Mouse (Mus musculus): ENCODE measurements at regions not wholly inside any gene's neighbourhood (a gene's known extent, or its start where the extent isn't known, plus 50 kb on each side); places are given as distances from the start of the nearest gene placed in this dataset.

GRCm38 (mm10) chr4:64655534-64655933 is 468.4 kb upstream of the Pappa start:
- no peak for TF ChIP-seq POLR2A (IDR thresholded peaks at IDR 0.05; ENCODE audit: extremely low read depth, insufficient read depth, low read length)
- TF ChIP-seq CTCF (IDR thresholded peaks at IDR 0.05; ENCODE audit: extremely low read depth, insufficient read depth, low read length) = no peak
- Histone ChIP-seq H3K4me3 (ENCODE audit: insufficient read depth, low read length) (no peak overlapping the region), H3K4me1 (ENCODE audit: control insufficient read depth, insufficient read depth, low read length) (no peaks in the 10 kb centered on the region), H3K27ac (ENCODE audit: insufficient read depth, low read length) (no peak overlapping the region)

GRCm38 (mm10) chr4:64663722-64664121 is 460.3 kb upstream of the Pappa start:
- Histone ChIP-seq H3K4me3 (ENCODE audit: insufficient read depth, low read length) (no peak overlapping the region), H3K4me1 (ENCODE audit: control insufficient read depth, insufficient read depth, low read length) (no peaks in the 10 kb centered on the region), H3K27ac (ENCODE audit: insufficient read depth, low read length) (no peak overlapping the region)
- no peak for TF ChIP-seq CTCF (IDR thresholded peaks at IDR 0.05; ENCODE audit: extremely low read depth, insufficient read depth, low read length)
- TF ChIP-seq POLR2A (IDR thresholded peaks at IDR 0.05; ENCODE audit: extremely low read depth, insufficient read depth, low read length) = no peak

- TF ChIP-seq CTCF (IDR thresholded peaks at IDR 0.05; ENCODE audit: extremely low read depth, insufficient read depth, low read length) (no peak), POLR2A (IDR thresholded peaks at IDR 0.05; ENCODE audit: extremely low read depth, insufficient read depth, low read length) (no peak)
- H3K27ac ChIP-seq (ENCODE audit: insufficient read depth, low read length) = no peak overlapping the region
Observed at GRCm38 (mm10) chr4:64667998-64668397, 456.0 kb upstream of the Pappa start.

GRCm38 (mm10) chr4:64669722-64670121 is 454.3 kb upstream of the Pappa start:
- H3K4me3 ChIP-seq (ENCODE audit: insufficient read depth, low read length) = no peak overlapping the region
- H3K4me1 ChIP-seq (ENCODE audit: control insufficient read depth, insufficient read depth, low read length) = no peaks in the 10 kb centered on the region
- TF ChIP-seq POLR2A (IDR thresholded peaks at IDR 0.05; ENCODE audit: extremely low read depth, insufficient read depth, low read length) (no peak), CTCF (IDR thresholded peaks at IDR 0.05; ENCODE audit: extremely low read depth, insufficient read depth, low read length) (no peak)
- H3K27ac ChIP-seq (ENCODE audit: insufficient read depth, low read length) = no peak overlapping the region

More at GRCm38 (mm10) chr4:64667998-64668397, 456.0 kb upstream of the Pappa start:
- Histone ChIP-seq H3K4me1 (ENCODE audit: control insufficient read depth, insufficient read depth, low read length) (no peaks in the 10 kb centered on the region), H3K4me3 (ENCODE audit: insufficient read depth, low read length) (no peak overlapping the region)

GRCm38 (mm10) chr4:64676438-64676837 is 447.5 kb upstream of the Pappa start:
- Histone ChIP-seq H3K27ac (ENCODE audit: insufficient read depth, low read length) (no peak overlapping the region), H3K4me1 (ENCODE audit: control insufficient read depth, insufficient read depth, low read length) (no peaks in the 10 kb centered on the region), H3K4me3 (ENCODE audit: insufficient read depth, low read length) (no peak overlapping the region)
- TF ChIP-seq CTCF (IDR thresholded peaks at IDR 0.05; ENCODE audit: extremely low read depth, insufficient read depth, low read length) = no peak
- no peak for TF ChIP-seq POLR2A (IDR thresholded peaks at IDR 0.05; ENCODE audit: extremely low read depth, insufficient read depth, low read length)

- Histone ChIP-seq H3K4me1 (ENCODE audit: control insufficient read depth, insufficient read depth, low read length) (no peaks in the 10 kb centered on the region), H3K27ac (ENCODE audit: insufficient read depth, low read length) (no peak overlapping the region), H3K4me3 (ENCODE audit: insufficient read depth, low read length) (no peak overlapping the region)
- no peak for TF ChIP-seq CTCF (IDR thresholded peaks at IDR 0.05; ENCODE audit: extremely low read depth, insufficient read depth, low read length)
- TF ChIP-seq POLR2A (IDR thresholded peaks at IDR 0.05; ENCODE audit: extremely low read depth, insufficient read depth, low read length) = no peak
Observed at GRCm38 (mm10) chr4:64676881-64677280, 447.1 kb upstream of the Pappa start.

- H3K4me1 ChIP-seq (ENCODE audit: control insufficient read depth, insufficient read depth, low read length) = no peaks in the 10 kb centered on the region
- H3K4me3 ChIP-seq (ENCODE audit: insufficient read depth, low read length) = no peak overlapping the region
- no peak overlapping the region for H3K27ac ChIP-seq (ENCODE audit: insufficient read depth, low read length)
- no peak for TF ChIP-seq CTCF (IDR thresholded peaks at IDR 0.05; ENCODE audit: extremely low read depth, insufficient read depth, low read length)
- no peak for TF ChIP-seq POLR2A (IDR thresholded peaks at IDR 0.05; ENCODE audit: extremely low read depth, insufficient read depth, low read length)
Observed at GRCm38 (mm10) chr4:64684654-64685053, 439.3 kb upstream of the Pappa start.

- H3K27ac ChIP-seq (ENCODE audit: insufficient read depth, low read length) = no peak overlapping the region
- H3K4me1 ChIP-seq (ENCODE audit: control insufficient read depth, insufficient read depth, low read length) = no peaks in the 10 kb centered on the region
- TF ChIP-seq POLR2A (IDR thresholded peaks at IDR 0.05; ENCODE audit: extremely low read depth, insufficient read depth, low read length) (no peak), CTCF (IDR thresholded peaks at IDR 0.05; ENCODE audit: extremely low read depth, insufficient read depth, low read length) (no peak)
- H3K4me3 ChIP-seq (ENCODE audit: insufficient read depth, low read length) = no peak overlapping the region
Observed at GRCm38 (mm10) chr4:64696134-64696533, 427.8 kb upstream of the Pappa start.

GRCm38 (mm10) chr4:64723296-64723695 is 400.7 kb upstream of the Pappa start:
- no peak overlapping the region for H3K27ac ChIP-seq (ENCODE audit: insufficient read depth, low read length)
- H3K4me3 ChIP-seq (ENCODE audit: insufficient read depth, low read length) = no peak overlapping the region
- TF ChIP-seq POLR2A (IDR thresholded peaks at IDR 0.05; ENCODE audit: extremely low read depth, insufficient read depth, low read length) (no peak), CTCF (IDR thresholded peaks at IDR 0.05; ENCODE audit: extremely low read depth, insufficient read depth, low read length) (no peak)
- no peaks in the 10 kb centered on the region for H3K4me1 ChIP-seq (ENCODE audit: control insufficient read depth, insufficient read depth, low read length)

GRCm38 (mm10) chr4:64724851-64725250 is 399.1 kb upstream of the Pappa start:
- H3K27ac ChIP-seq (ENCODE audit: insufficient read depth, low read length) = no peak overlapping the region
- H3K4me1 ChIP-seq (ENCODE audit: control insufficient read depth, insufficient read depth, low read length) = no peaks in the 10 kb centered on the region
- TF ChIP-seq CTCF (IDR thresholded peaks at IDR 0.05; ENCODE audit: extremely low read depth, insufficient read depth, low read length) (no peak), POLR2A (IDR thresholded peaks at IDR 0.05; ENCODE audit: extremely low read depth, insufficient read depth, low read length) (no peak)
- no peak overlapping the region for H3K4me3 ChIP-seq (ENCODE audit: insufficient read depth, low read length)
